Mouse (Mus musculus): Measurements from ENCODE around the gene Agap3. TPM values are rescaled to one million over a fixed set of nuclear protein-coding genes. Genes with fewer than 3 reads are reported as not detected.

The Agap3 gene
- total and polyA plus RNA-seq, 3 experiments: 116 to 203 (median 138) TPM

DNA sequence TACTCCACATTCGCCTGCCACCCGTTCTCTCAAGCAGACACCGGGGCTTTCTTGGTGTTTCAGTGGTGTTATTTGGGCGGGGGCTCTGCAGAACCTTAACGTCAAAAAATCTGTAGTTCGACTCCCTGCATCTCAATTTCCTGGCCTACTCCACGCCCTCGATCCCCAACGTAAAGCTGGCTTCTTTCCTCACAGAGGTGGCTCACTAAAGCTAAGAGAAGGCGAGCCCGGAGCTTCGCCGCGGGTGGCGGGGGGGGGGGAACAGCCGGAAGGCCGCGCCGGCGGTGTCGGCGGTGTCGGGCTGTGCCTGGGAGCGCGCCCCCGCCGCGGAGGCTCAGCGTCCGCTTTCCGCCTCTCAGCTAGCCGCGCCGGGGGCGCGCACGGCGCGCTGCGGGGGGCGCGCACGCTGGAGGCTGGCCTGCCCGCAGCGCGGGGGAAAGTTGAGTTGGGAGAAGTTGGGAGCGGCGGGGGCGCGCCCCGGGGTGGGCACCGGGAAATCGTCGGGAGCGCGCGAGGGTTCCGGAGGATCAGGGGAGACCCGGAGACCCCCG lies 27.0 kb upstream of the Agap3 start (continued):
- TF ChIP-seq HCFC1 (IDR thresholded peaks at IDR 0.05; ENCODE audit: low read depth, low read length) (peak; percentile 15; the same call in 1 of the 2 replicates), ELF1 (IDR thresholded peaks at IDR 0.05; ENCODE audit: low read depth, low read length) (0 out of 2 replicates have a peak, but pooled peaks have one; percentile 36), ZC3H11A (IDR thresholded peaks at IDR 0.05; ENCODE audit: low read depth, low read length) (no peak), EP300 (IDR thresholded peaks at IDR 0.05; ENCODE audit: low read depth in 1 of 2, low read length in 2 of 2) (no peak), SMC3 (IDR thresholded peaks at IDR 0.05; ENCODE audit: low read depth, low read length) (no peak), ZKSCAN1 (IDR thresholded peaks at IDR 0.05; ENCODE audit: low read depth, low read length) (no peak), KAT2A (conservative IDR thresholded peaks at IDR 0.05; ENCODE audit: low read depth, low read length) (no peak), SIN3A (IDR thresholded peaks at IDR 0.05; ENCODE audit: low read length) (no peak; the same call in 1 of the 2 replicates), E2F4 (IDR thresholded peaks at IDR 0.05; ENCODE audit: borderline replicate concordance, low read depth, low read length) (no peak), MYB (IDR thresholded peaks at IDR 0.05; ENCODE audit: low read depth, low read length) (no peak), CHD1 (IDR thresholded peaks at IDR 0.05; ENCODE audit: low read depth, low read length) (no peak), TBP (IDR thresholded peaks at IDR 0.05; ENCODE audit: low read depth, low read length) (0 out of 2 replicates have a peak, but pooled peaks have one; percentile 38), RAD21 (IDR thresholded peaks at IDR 0.05; ENCODE audit: low read depth, low read length) (no peak), CTCF (IDR thresholded peaks at IDR 0.05 in 2 of 3, conservative IDR thresholded peaks at IDR 0.05 in 1 of 3; ENCODE audit: control insufficient read depth in 1 of 3, insufficient read depth in 1 of 3, low read depth in 2 of 3, low read length in 3 of 3, poor library complexity in 1 of 3, severe bottlenecking in 1 of 3) (peak in 1 of 3 experiments; percentile 0; a peak in 1 of 6 replicates)

DNA sequence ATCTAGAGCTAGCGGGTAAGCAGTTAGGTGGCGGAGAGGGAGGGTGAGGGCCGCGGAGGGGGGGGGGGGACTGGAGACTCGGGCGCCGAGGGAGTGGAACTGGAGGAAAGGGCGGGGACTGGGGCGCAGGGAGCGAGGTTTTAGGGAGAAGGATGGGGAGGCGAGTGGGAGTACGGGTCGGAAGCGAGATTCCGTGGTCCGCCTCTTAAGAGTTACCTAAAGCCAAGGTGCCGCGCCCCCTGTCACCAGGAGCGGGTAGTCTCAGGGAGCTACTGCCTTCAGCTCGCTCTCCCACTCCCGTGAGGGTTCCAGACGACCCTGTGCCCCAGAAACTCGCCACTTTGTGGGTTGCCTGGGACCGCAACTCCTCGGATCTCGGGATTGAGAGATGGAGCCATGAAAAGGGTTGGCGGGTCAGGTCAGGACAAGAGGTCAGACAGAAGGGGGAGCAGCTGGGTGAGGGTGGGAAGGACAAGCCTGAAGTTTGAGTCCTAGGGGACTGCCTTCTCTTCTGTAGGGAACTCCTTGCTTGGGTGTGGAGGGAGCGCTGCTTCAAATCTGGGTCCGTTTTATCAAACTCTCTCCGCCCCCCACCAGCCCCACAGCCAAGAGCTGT lies 26.4 kb upstream of the Agap3 start:
- H3K9ac ChIP-seq (ENCODE audit: control insufficient read depth, low read depth, low read length, poor library complexity, severe bottlenecking): peak overlapping the region; percentile 85
- 0 out of 2 replicates have a peak overlapping the region, but pooled peaks have one; percentile 18 for H3K27ac ChIP-seq (ENCODE audit: control insufficient read depth, low read depth, low read length)
- peak; percentile 79 for DNase-seq (ENCODE audit: low read depth, low spot score)
- peaks cover 6 to 22% of the 10 kb centered on the region in 2 experiments for H3K4me1 ChIP-seq (ENCODE audit: control insufficient read depth in 1 of 2, insufficient read depth in 2 of 2, low read length in 2 of 2)
- H3K79me2 ChIP-seq (ENCODE audit: control insufficient read depth, insufficient read depth, low read length, poor library complexity): peaks cover 14% of the 10 kb centered on the region
- H3K9me3 ChIP-seq (replicated peaks; ENCODE audit: insufficient read depth, low read length): no peaks in the 10 kb centered on the region
- no peak for TF ChIP-seq RAD21 (IDR thresholded peaks at IDR 0.05; ENCODE audit: low read depth, low read length)
- peak in 2 of 3 experiments; percentile 26 to 35; a peak in 4 of 6 replicates for TF ChIP-seq CTCF (IDR thresholded peaks at IDR 0.05 in 2 of 3, conservative IDR thresholded peaks at IDR 0.05 in 1 of 3; ENCODE audit: control insufficient read depth in 1 of 3, insufficient read depth in 1 of 3, low read depth in 2 of 3, low read length in 3 of 3, poor library complexity in 1 of 3, severe bottlenecking in 1 of 3)
- TF ChIP-seq ETS1 (IDR thresholded peaks at IDR 0.05; ENCODE audit: low read depth, low read length): no peak
- TF ChIP-seq ELF1 (IDR thresholded peaks at IDR 0.05; ENCODE audit: low read depth, low read length): 0 out of 2 replicates have a peak, but pooled peaks have one; percentile 2
- 0 out of 2 replicates have a peak, but pooled peaks have one; percentile 11 for TF ChIP-seq TCF12 (IDR thresholded peaks at IDR 0.05; ENCODE audit: low read depth, low read length)
- TF ChIP-seq SMC3 (IDR thresholded peaks at IDR 0.05; ENCODE audit: low read depth, low read length): peak; percentile 4; the same call in 1 of the 2 replicates
- peak overlapping the region; percentile 78 to 86 for H3K4me3 ChIP-seq (ENCODE audit: control insufficient read depth in 1 of 2, insufficient read depth in 1 of 2, low read depth in 2 of 2, low read length in 2 of 2)
- no peaks in the 10 kb centered on the region for H3K27me3 ChIP-seq (ENCODE audit: control insufficient read depth in 1 of 2, insufficient read depth in 2 of 2, low read length in 2 of 2)
- peaks cover 0 to 17% of the 10 kb centered on the region in 2 experiments; a peak in 2 of 4 replicates for H3K36me3 ChIP-seq (ENCODE audit: control insufficient read depth in 1 of 2, insufficient read depth in 2 of 2, low read length in 2 of 2)
